Mouse (Mus musculus) monocyte, adult 5-6 weeks (primary cell): ENCODE results near the gene Gm21913. TPM values are rescaled to one million over a fixed set of nuclear protein-coding genes. Genes with fewer than 3 reads are reported as not detected.
"Not testable (repeated sequence)": the region's sequence is repeated elsewhere in the genome, so short reads cannot be mapped to it uniquely, and the experiment has no call there.

ENCODE experiments used
- ATAC-seq: fragments of 153-309, 156-312 bp; replicated peaks from 2 replicates; pipeline ENCODE4 v1.8.0; 2017; ENCODE audit warnings: mild to moderate bottlenecking; ENCODE audit not compliant: low TSS enrichment, insufficient number of reproducible peaks, severe bottlenecking, poor library complexity, low FRiP score
- total RNA-seq: library from RNA; stranded (forward); fragments of 200-1000, 200-491, 200-594 nt; gene quantifications from 3 replicates; pipeline ENCODE4 v1.2.3, GENCODE M21; 2017

The Gm21913 gene
- not detected in 3 replicates for total RNA-seq

- not testable (repeated sequence) for ATAC-seq
Observed at GRCm38 (mm10) chrY:74623596-74623995, at the start of gene Gm21913. TSS of gene Gm21913 (plus strand) at chrY:74623896.

Other genes starting within 250 kb of the Gm21913 start
- not detected in 3 replicates for gene Gm29110, start 153.4 kb upstream of the Gm21913 start, total RNA-seq